Mouse (Mus musculus): ENCODE measurements around the gene Rgl2. TPM values are rescaled to one million over a fixed set of nuclear protein-coding genes. Genes with fewer than 3 reads are reported as not detected.

Gene Rgl2
- polyA plus RNA-seq, 1 experiment from 2014 or later: 39.0 TPM

GRCm38 (mm10) chr17:33932970-33933369 is 3.6 kb downstream of the Rgl2 start:
- 93% methylated on average over 15 of the region's 15 CpGs for WGBS
- no peak for ATAC-seq

GRCm38 (mm10) chr17:33935422-33936055 is 6.2 kb downstream of the Rgl2 start:
- DNase-seq (ENCODE audit: low spot score): no peak
- Histone ChIP-seq H3K27me3 (replicated peaks; ENCODE audit: insufficient read depth, low read length) (no peaks in the 10 kb centered on the region), H3K9me3 (ENCODE audit: low read length) (no peaks in the 10 kb centered on the region), H3K4me1 (ENCODE audit: insufficient read depth, low read depth, low read length) (0 out of 2 replicates have a peak, but pooled peaks cover 5% of the 10 kb centered on the region), H3K36me3 (ENCODE audit: insufficient read depth, low read length) (peaks cover 20% of the 10 kb centered on the region), H3K4me3 (ENCODE audit: low read depth, low read length) (no peak overlapping the region), H3K9ac (replicated peaks; ENCODE audit: low read depth) (no peak overlapping the region), H3K27ac (ENCODE audit: low read length) (no peak overlapping the region), H3K4me2 (replicated peaks; ENCODE audit: low read depth, low read length) (no peak overlapping the region)
- TF ChIP-seq EP300 (IDR thresholded peaks at IDR 0.05) (no peak), CTCF (IDR thresholded peaks at IDR 0.05) (no peak)
- 83% methylated on average over 21 of the region's 21 CpGs for WGBS
- no peak for ATAC-seq

More at GRCm38 (mm10) chr17:33932970-33933369, 3.6 kb downstream of the Rgl2 start:
- Histone ChIP-seq H3K36me3 (ENCODE audit: insufficient read depth, low read length) (peaks cover 20% of the 10 kb centered on the region), H3K4me3 (ENCODE audit: low read depth, low read length) (no peak overlapping the region), H3K9ac (replicated peaks; ENCODE audit: low read depth) (no peak overlapping the region), H3K9me3 (ENCODE audit: low read length) (no peaks in the 10 kb centered on the region), H3K4me2 (replicated peaks; ENCODE audit: low read depth, low read length) (no peak overlapping the region), H3K4me1 (ENCODE audit: insufficient read depth, low read depth, low read length) (0 out of 2 replicates have a peak, but pooled peaks cover 5% of the 10 kb centered on the region), H3K27ac (ENCODE audit: low read length) (no peak overlapping the region), H3K27me3 (replicated peaks; ENCODE audit: insufficient read depth, low read length) (no peaks in the 10 kb centered on the region)
- no peak for DNase-seq (ENCODE audit: low spot score)
- TF ChIP-seq CTCF (IDR thresholded peaks at IDR 0.05): no peak
- no peak for TF ChIP-seq EP300 (IDR thresholded peaks at IDR 0.05)

GRCm38 (mm10) chr17:33936993-33937392 is 7.7 kb downstream of the Rgl2 start:
- WGBS: 79% methylated on average over 15 of the region's 15 CpGs
- Histone ChIP-seq H3K36me3 (ENCODE audit: insufficient read depth, low read length) (peaks cover 20% of the 10 kb centered on the region), H3K4me1 (ENCODE audit: insufficient read depth, low read depth, low read length) (peaks cover 6% of the 10 kb centered on the region; the same call in 1 of the 2 replicates)

GRCm38 (mm10) chr17:33938783-33939182 is 9.4 kb downstream of the Rgl2 start:
- Histone ChIP-seq H3K9ac (replicated peaks; ENCODE audit: low read depth) (no peak overlapping the region), H3K27me3 (replicated peaks; ENCODE audit: insufficient read depth, low read length) (no peaks in the 10 kb centered on the region), H3K4me3 (ENCODE audit: low read depth, low read length) (no peak overlapping the region), H3K4me2 (replicated peaks; ENCODE audit: low read depth, low read length) (no peak overlapping the region), H3K4me1 (ENCODE audit: insufficient read depth, low read depth, low read length) (peaks cover 6% of the 10 kb centered on the region; the same call in 1 of the 2 replicates), H3K9me3 (ENCODE audit: low read length) (no peaks in the 10 kb centered on the region), H3K36me3 (ENCODE audit: insufficient read depth, low read length) (0 out of 2 replicates have a peak, but pooled peaks cover 8% of the 10 kb centered on the region), H3K27ac (ENCODE audit: low read length) (no peak overlapping the region)
- ATAC-seq (no peak), DNase-seq (ENCODE audit: low spot score) (no peak)
- 75% methylated on average over 11 of the region's 11 CpGs for WGBS
- TF ChIP-seq CTCF (IDR thresholded peaks at IDR 0.05): no peak

More at GRCm38 (mm10) chr17:33936993-33937392, 7.7 kb downstream of the Rgl2 start:
- TF ChIP-seq EP300 (IDR thresholded peaks at IDR 0.05) (no peak), CTCF (IDR thresholded peaks at IDR 0.05) (no peak)
- no peak overlapping the region for H3K27ac ChIP-seq (ENCODE audit: low read length)
- no peaks in the 10 kb centered on the region for H3K9me3 ChIP-seq (ENCODE audit: low read length)
- H3K4me2 ChIP-seq (replicated peaks; ENCODE audit: low read depth, low read length): no peak overlapping the region
- H3K4me3 ChIP-seq (ENCODE audit: low read depth, low read length): no peak overlapping the region
- H3K27me3 ChIP-seq (replicated peaks; ENCODE audit: insufficient read depth, low read length): no peaks in the 10 kb centered on the region
- DNase-seq (ENCODE audit: low spot score) (no peak), ATAC-seq (no peak)
- H3K9ac ChIP-seq (replicated peaks; ENCODE audit: low read depth): no peak overlapping the region

- peak within 1 kb of the TSS; percentile 62 for H3K4me3 ChIP-seq (ENCODE audit: low read depth, low read length)
- TF ChIP-seq CTCF (IDR thresholded peaks at IDR 0.05) (no peak), EP300 (IDR thresholded peaks at IDR 0.05) (peak; percentile 69)
- peak within 1 kb of the TSS; percentile 26; the same call in 1 of the 2 replicates for H3K27ac ChIP-seq (ENCODE audit: low read length)
- peak within 1 kb of the TSS; percentile 87 for H3K9ac ChIP-seq (replicated peaks; ENCODE audit: low read depth)
- no peaks in the 10 kb centered on the region for H3K9me3 ChIP-seq (ENCODE audit: low read length)
- H3K4me1 ChIP-seq (ENCODE audit: insufficient read depth, low read depth, low read length): peaks cover 6% of the 10 kb centered on the region; the same call in 1 of the 2 replicates
- no peaks in the 10 kb centered on the region for H3K27me3 ChIP-seq (replicated peaks; ENCODE audit: insufficient read depth, low read length)
- H3K4me2 ChIP-seq (replicated peaks; ENCODE audit: low read depth, low read length): peak within 1 kb of the TSS; percentile 97
- ATAC-seq (peak; percentile 93), DNase-seq (ENCODE audit: low spot score) (peak; percentile 97)
- H3K36me3 ChIP-seq (ENCODE audit: insufficient read depth, low read length): 0 out of 2 replicates have a peak, but pooled peaks cover 8% of the 10 kb centered on the region
- WGBS: under 1% methylated on average over 36 of the region's 36 CpGs
These were observed 11.0 kb downstream of the Rgl2 start, which contains the start of the genes Pfdn6 and Wdr46 for GRCm38 (mm10) chr17:33940206-33940805. Pfdn6 (minus strand) TSS chr17:33940343. Wdr46 (plus strand) TSS chr17:33940660.

- DNase-seq (ENCODE audit: low spot score) (no peak), ATAC-seq (no peak)
- no peaks in the 10 kb centered on the region for H3K27me3 ChIP-seq (replicated peaks; ENCODE audit: insufficient read depth, low read length)
- peak overlapping the region; percentile 87 for H3K9ac ChIP-seq (replicated peaks; ENCODE audit: low read depth)
- H3K27ac ChIP-seq (ENCODE audit: low read length): no peak overlapping the region
- peaks cover 6% of the 10 kb centered on the region; the same call in 1 of the 2 replicates for H3K4me1 ChIP-seq (ENCODE audit: insufficient read depth, low read depth, low read length)
- H3K9me3 ChIP-seq (ENCODE audit: low read length): no peaks in the 10 kb centered on the region
- WGBS: 2% methylated on average over 25 of the region's 26 CpGs
- peak overlapping the region; percentile 62 for H3K4me3 ChIP-seq (ENCODE audit: low read depth, low read length)
- TF ChIP-seq CTCF (IDR thresholded peaks at IDR 0.05) (no peak), EP300 (IDR thresholded peaks at IDR 0.05) (no peak)
- 0 out of 2 replicates have a peak, but pooled peaks cover 8% of the 10 kb centered on the region for H3K36me3 ChIP-seq (ENCODE audit: insufficient read depth, low read length)
- peak overlapping the region; percentile 97 for H3K4me2 ChIP-seq (replicated peaks; ENCODE audit: low read depth, low read length)
These were observed 11.6 kb downstream of the Rgl2 start for GRCm38 (mm10) chr17:33940981-33941380.
